Comparison of ENCODE assay signal across 9 mouse cellular contexts in genomic region chr10:11081611-11082398, GRCm38 (mm10). TPM values are rescaled to one million over a fixed set of nuclear protein-coding genes. Genes with fewer than 3 reads are reported as not detected.
A peak's percentile ranks its signal among the peaks of the same experiment; 100 is the strongest.
DNase-seq lines count a peak whose midpoint lies in the region; ATAC-seq lines count a peak whose summit lies in the region.
"Had no signal": no experiment of that assay in that cellular context is flagged by ENCODE, and none has a peak within 500 bp of the region (broad histone marks: within the 10 kb centered on the region; RNA-seq: fewer than 3 reads in every experiment).

Grm1 (minus strand) TSS chr10:11082356.

- no peaks in the 10 kb centered on the region for H3K4me1 ChIP-seq in intestine, embryonic 15.5 days (replicated peaks)
- H3K4me1 ChIP-seq in intestine, embryonic 16.5 days (ENCODE audit: control insufficient read depth, insufficient read depth, low read length) = no peaks in the 10 kb centered on the region
- no peaks in the 10 kb centered on the region for H3K4me1 ChIP-seq in embryonic facial prominence, embryonic 11.5 days (ENCODE audit: control insufficient read depth, insufficient read depth, low read length)
- H3K4me1 ChIP-seq in limb, embryonic 11.5 days (ENCODE audit: control insufficient read depth, insufficient read depth, low read length) = no peaks in the 10 kb centered on the region
- H3K4me1 ChIP-seq: liver, embryonic 15.5 days had no signal

- peaks cover 32% of the 10 kb centered on the region for H3K27me3 ChIP-seq in intestine, embryonic 15.5 days (replicated peaks)
- peaks cover 24% of the 10 kb centered on the region for H3K27me3 ChIP-seq in intestine, embryonic 16.5 days (replicated peaks; ENCODE audit: control insufficient read depth, insufficient read depth, low read length)
- peaks cover 21% of the 10 kb centered on the region for H3K27me3 ChIP-seq in embryonic facial prominence, embryonic 11.5 days (ENCODE audit: control insufficient read depth, insufficient read depth, low read length)
- peaks cover 30% of the 10 kb centered on the region for H3K27me3 ChIP-seq in limb, embryonic 11.5 days (ENCODE audit: control insufficient read depth, insufficient read depth, low read length)

- WGBS in intestine, embryonic 15.5 days = 3% methylated on average over 28 of the region's 32 CpGs
- 3% methylated on average over 32 of the region's 32 CpGs for WGBS in intestine, embryonic 16.5 days
- 2% methylated on average over 24 of the region's 32 CpGs for WGBS in embryonic facial prominence, embryonic 11.5 days
- WGBS in limb, embryonic 11.5 days = 4% methylated on average over 31 of the region's 32 CpGs

- H3K4me2 ChIP-seq in intestine, embryonic 15.5 days (replicated peaks) = peak within 1 kb of the TSS; percentile 30; the same call in 1 of the 2 replicates
- H3K4me2 ChIP-seq in intestine, embryonic 16.5 days (ENCODE audit: low read depth, low read length) = no peak within 1 kb of the TSS
- H3K4me2 ChIP-seq in embryonic facial prominence, embryonic 11.5 days (ENCODE audit: low read depth, low read length) = peak within 1 kb of the TSS; percentile 7; the same call in 1 of the 2 replicates
- H3K4me2 ChIP-seq in limb, embryonic 11.5 days (ENCODE audit: low read depth, severe bottlenecking) = no peak within 1 kb of the TSS
- H3K4me2 ChIP-seq: liver, embryonic 15.5 days had no signal

- H3K9ac ChIP-seq in intestine, embryonic 15.5 days = no peak within 1 kb of the TSS
- H3K9ac ChIP-seq in intestine, embryonic 16.5 days (ENCODE audit: low read depth, low read length) = no peak within 1 kb of the TSS
- no peak within 1 kb of the TSS for H3K9ac ChIP-seq in embryonic facial prominence, embryonic 11.5 days (replicated peaks; ENCODE audit: low read length)
- no peak within 1 kb of the TSS for H3K9ac ChIP-seq in limb, embryonic 11.5 days (ENCODE audit: low read length)
- H3K9ac ChIP-seq: liver, embryonic 15.5 days had no signal

- no peaks in the 10 kb centered on the region for H3K36me3 ChIP-seq in intestine, embryonic 15.5 days
- H3K36me3 ChIP-seq in intestine, embryonic 16.5 days (ENCODE audit: control insufficient read depth, insufficient read depth, low read length) = no peaks in the 10 kb centered on the region
- no peaks in the 10 kb centered on the region for H3K36me3 ChIP-seq in embryonic facial prominence, embryonic 11.5 days (replicated peaks; ENCODE audit: control insufficient read depth, insufficient read depth, low read depth, low read length)
- H3K36me3 ChIP-seq in limb, embryonic 11.5 days (ENCODE audit: control insufficient read depth, insufficient read depth, low read length) = no peaks in the 10 kb centered on the region
- H3K36me3 ChIP-seq: liver, embryonic 15.5 days had no signal

- H3K4me3 ChIP-seq in intestine, embryonic 15.5 days (replicated peaks) = no peak within 1 kb of the TSS; the same call in 1 of the 2 replicates
- H3K4me3 ChIP-seq in intestine, embryonic 16.5 days (ENCODE audit: low read length) = no peak within 1 kb of the TSS
- H3K4me3 ChIP-seq in embryonic facial prominence, embryonic 11.5 days (ENCODE audit: low read depth, low read length) = no peak within 1 kb of the TSS
- H3K4me3 ChIP-seq in limb, embryonic 11.5 days (ENCODE audit: low read depth, low read length) = no peak within 1 kb of the TSS
- H3K4me3 ChIP-seq: liver, embryonic 15.5 days had no signal

- no peaks in the 10 kb centered on the region for H3K9me3 ChIP-seq in intestine, embryonic 15.5 days
- no peaks in the 10 kb centered on the region for H3K9me3 ChIP-seq in intestine, embryonic 16.5 days (ENCODE audit: control insufficient read depth, low read length)
- no peaks in the 10 kb centered on the region for H3K9me3 ChIP-seq in embryonic facial prominence, embryonic 11.5 days (replicated peaks; ENCODE audit: control insufficient read depth, low read length)
- no peaks in the 10 kb centered on the region for H3K9me3 ChIP-seq in limb, embryonic 11.5 days (ENCODE audit: control insufficient read depth, low read length)
- H3K9me3 ChIP-seq: liver, embryonic 15.5 days had no signal

- peak; percentile 37 for DNase-seq in NIH3T3 (ENCODE audit: low read depth)
- DNase-seq in embryonic facial prominence, embryonic 11.5 days (ENCODE audit: low spot score) = peak; percentile 85
- peak; percentile 43 for DNase-seq in heart, postnatal 4 days
- peak; percentile 85 for DNase-seq in limb, embryonic 11.5 days (ENCODE audit: low spot score)
- DNase-seq in right cerebral cortex, postnatal 25 days = peak; percentile 61
- DNase-seq in urinary bladder, adult 18-20 months (ENCODE audit: low spot score in 2 of 2) = no peak

- H3K27ac ChIP-seq in intestine, embryonic 15.5 days = no peak within 1 kb of the TSS
- H3K27ac ChIP-seq in intestine, embryonic 16.5 days (ENCODE audit: low read length) = no peak within 1 kb of the TSS
- no peak within 1 kb of the TSS for H3K27ac ChIP-seq in embryonic facial prominence, embryonic 11.5 days (replicated peaks; ENCODE audit: low read depth, low read length)
- no peak within 1 kb of the TSS for H3K27ac ChIP-seq in limb, embryonic 11.5 days (replicated peaks; ENCODE audit: low read depth, low read length)
- H3K27ac ChIP-seq: liver, embryonic 15.5 days had no signal

- no peak for ATAC-seq in intestine, embryonic 15.5 days
- ATAC-seq in intestine, embryonic 16.5 days = no peak
- no peak for ATAC-seq in embryonic facial prominence, embryonic 11.5 days (replicated peaks; ENCODE audit: insufficient number of reproducible peaks, low FRiP score, low TSS enrichment, low read depth)
- ATAC-seq in limb, embryonic 11.5 days (ENCODE audit: insufficient number of reproducible peaks, low FRiP score, low TSS enrichment, low read depth) = peak; percentile 57; the same call in 1 of the 2 replicates

RNA-seq across cellular contexts. Expression of gene Grm1, which starts in this region (rescaled TPM):
- polyA plus RNA-seq in intestine, embryonic 15.5 days (2015; fragmentation: Nextera tagmentation; extraction: Ambion mirVana) = 0.04 and 0.10 TPM in 2 replicates
- polyA plus RNA-seq in intestine, embryonic 16.5 days (2015; fragmentation: Nextera tagmentation; extraction: Ambion mirVana) = 0.09 TPM in 1 of 2 replicates, not detected in the other
- polyA plus RNA-seq in embryonic facial prominence, embryonic 11.5 days (2014; fragmentation: Nextera tagmentation; extraction: Ambion mirVana) = 0.04 and 0.07 TPM in 2 replicates
- total RNA-seq in heart, postnatal 4 days (2021) = under 1 TPM; 0.45 to 0.98 TPM
- polyA plus RNA-seq in limb, embryonic 11.5 days (2014; fragmentation: Nextera tagmentation; extraction: Ambion mirVana) = 0.09 TPM in 1 of 2 replicates, not detected in the other
- polyA plus RNA-seq: liver, embryonic 15.5 days had no signal

Comparison
In these comparisons a context has a peak if more than half of its experiments do, and no peak if none do; other contexts are left out.
1. Peak in DNase-seq and H3K4me2 ChIP-seq in embryonic facial prominence, embryonic 11.5 days; RNA of the gene not detected or under 1 TPM.
2. Peak in DNase-seq in heart, postnatal 4 days; RNA of the gene not detected or under 1 TPM.
3. Peak in DNase-seq and ATAC-seq in limb, embryonic 11.5 days; RNA of the gene not detected or under 1 TPM.
4. DNase-seq: peak in NIH3T3 (single experiment) and right cerebral cortex, postnatal 25 days (single experiment); none in urinary bladder, adult 18-20 months (0 of 2).